Mouse (Mus musculus): ENCODE data around the gene Khnyn.

GRCm38 (mm10) chr14:55884713-55885113 is at the start of gene Khnyn:
- TF ChIP-seq CTCF (IDR thresholded peaks at IDR 0.05; ENCODE audit: low read depth, low read length), result no peak
- TF ChIP-seq POLR2A (IDR thresholded peaks at IDR 0.05; ENCODE audit: extremely low read depth, insufficient read depth, low read length), result peak; percentile 94

Data from liver, adult 2 months (tissue).